Mouse (Mus musculus) brain, embryonic 18.5 days (tissue): ENCODE measurements around the gene Lhfpl2.

Experiments used
- DNase-seq: peaks from one replicate; pipeline ENCODE4 v3.0.0-alpha.2; 2012; ENCODE audit warnings: low read depth, low spot score

The Lhfpl2 gene

GRCm38 (mm10) chr13:94066626-94067275 is 9.2 kb downstream of the Lhfpl2 start:
- no peak for DNase-seq

- DNase-seq: no peak
These were observed 10.7 kb downstream of the Lhfpl2 start for GRCm38 (mm10) chr13:94068308-94068707.

GRCm38 (mm10) chr13:94069421-94070307 is 12.1 kb downstream of the Lhfpl2 start:
- DNase-seq: no peak

GRCm38 (mm10) chr13:94070308-94070619 is 12.7 kb downstream of the Lhfpl2 start:
- no peak for DNase-seq

GRCm38 (mm10) chr13:94070927-94071326 is 13.3 kb downstream of the Lhfpl2 start:
- no peak for DNase-seq

- no peak for DNase-seq
These were observed 15.6 kb downstream of the Lhfpl2 start for GRCm38 (mm10) chr13:94073046-94073715.

GRCm38 (mm10) chr13:94073716-94074115 is 16.1 kb downstream of the Lhfpl2 start:
- no peak for DNase-seq

GRCm38 (mm10) chr13:94075181-94075580 is 17.6 kb downstream of the Lhfpl2 start:
- no peak for DNase-seq

- no peak for DNase-seq
These were observed 19.8 kb downstream of the Lhfpl2 start for GRCm38 (mm10) chr13:94077136-94078018.

GRCm38 (mm10) chr13:94083196-94083595 is 25.6 kb downstream of the Lhfpl2 start:
- no peak for DNase-seq

- no peak for DNase-seq
These were observed 26.9 kb downstream of the Lhfpl2 start for GRCm38 (mm10) chr13:94084220-94085126.

GRCm38 (mm10) chr13:94086090-94086808 is 28.7 kb downstream of the Lhfpl2 start:
- no peak for DNase-seq

GRCm38 (mm10) chr13:94087061-94087460 is 29.5 kb downstream of the Lhfpl2 start:
- no peak for DNase-seq

- no peak for DNase-seq
These were observed 31.2 kb downstream of the Lhfpl2 start for GRCm38 (mm10) chr13:94088788-94089187.

- DNase-seq: no peak
These were observed 31.7 kb downstream of the Lhfpl2 start for GRCm38 (mm10) chr13:94089286-94089685.

- DNase-seq: no peak
These were observed 33.8 kb downstream of the Lhfpl2 start for GRCm38 (mm10) chr13:94091366-94091765.

- DNase-seq: no peak
These were observed 36.6 kb downstream of the Lhfpl2 start for GRCm38 (mm10) chr13:94094176-94094575.

GRCm38 (mm10) chr13:94094625-94095024 is 37.0 kb downstream of the Lhfpl2 start:
- DNase-seq: no peak

GRCm38 (mm10) chr13:94095202-94095601 is 37.6 kb downstream of the Lhfpl2 start:
- no peak for DNase-seq

- DNase-seq: no peak
These were observed 40.1 kb downstream of the Lhfpl2 start for GRCm38 (mm10) chr13:94097667-94098066.
